Mouse (Mus musculus): Measurements from ENCODE around the gene Tomm5. TPM values are rescaled to one million over a fixed set of nuclear protein-coding genes. Genes with fewer than 3 reads are reported as not detected.

Gene Tomm5
- polyA plus RNA-seq, 1 experiment from 2014 or later, result 200 TPM

DNA sequence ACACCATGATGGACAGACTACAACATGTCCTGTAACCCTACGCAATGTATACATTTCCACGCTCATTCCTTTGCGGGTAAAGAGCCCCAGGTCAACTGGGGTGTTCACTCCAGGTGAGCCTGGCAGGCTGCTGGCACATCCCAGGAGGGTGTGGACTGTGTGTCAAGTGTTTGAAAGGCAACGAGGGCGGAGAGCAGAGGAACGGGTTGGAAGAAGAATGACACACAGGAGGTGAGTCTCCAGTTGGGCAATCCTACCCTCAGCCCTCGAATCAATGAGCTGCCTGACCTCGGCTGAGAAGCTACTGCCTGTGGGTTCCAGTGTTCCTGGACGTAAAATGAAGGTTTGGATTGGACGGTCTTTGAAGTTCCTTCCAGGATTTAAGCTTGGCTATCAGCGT, 13.4 kb upstream of the Tomm5 start:
- H3K27ac ChIP-seq (replicated peaks; ENCODE audit: low read depth, low read length), result no peak overlapping the region
- no peak for ATAC-seq (replicated peaks; ENCODE audit: insufficient number of reproducible peaks, low FRiP score, low TSS enrichment, low read depth)
- no peaks in the 10 kb centered on the region for H3K36me3 ChIP-seq (replicated peaks; ENCODE audit: control insufficient read depth, insufficient read depth, low read depth, low read length)
- H3K27me3 ChIP-seq (ENCODE audit: control insufficient read depth, insufficient read depth, low read length), result no peaks in the 10 kb centered on the region
- H3K4me2 ChIP-seq (ENCODE audit: low read depth, low read length), result no peak overlapping the region
- no peak overlapping the region for H3K9ac ChIP-seq (replicated peaks; ENCODE audit: low read length)
- WGBS, result 89% methylated on average over 11 of the region's 11 CpGs
- H3K9me3 ChIP-seq (replicated peaks; ENCODE audit: control insufficient read depth, low read length), result no peaks in the 10 kb centered on the region
- no peak overlapping the region for H3K4me3 ChIP-seq (ENCODE audit: low read depth, low read length)
- DNase-seq (ENCODE audit: low spot score), result no peak
- no peaks in the 10 kb centered on the region for H3K4me1 ChIP-seq (ENCODE audit: control insufficient read depth, insufficient read depth, low read length)

DNA sequence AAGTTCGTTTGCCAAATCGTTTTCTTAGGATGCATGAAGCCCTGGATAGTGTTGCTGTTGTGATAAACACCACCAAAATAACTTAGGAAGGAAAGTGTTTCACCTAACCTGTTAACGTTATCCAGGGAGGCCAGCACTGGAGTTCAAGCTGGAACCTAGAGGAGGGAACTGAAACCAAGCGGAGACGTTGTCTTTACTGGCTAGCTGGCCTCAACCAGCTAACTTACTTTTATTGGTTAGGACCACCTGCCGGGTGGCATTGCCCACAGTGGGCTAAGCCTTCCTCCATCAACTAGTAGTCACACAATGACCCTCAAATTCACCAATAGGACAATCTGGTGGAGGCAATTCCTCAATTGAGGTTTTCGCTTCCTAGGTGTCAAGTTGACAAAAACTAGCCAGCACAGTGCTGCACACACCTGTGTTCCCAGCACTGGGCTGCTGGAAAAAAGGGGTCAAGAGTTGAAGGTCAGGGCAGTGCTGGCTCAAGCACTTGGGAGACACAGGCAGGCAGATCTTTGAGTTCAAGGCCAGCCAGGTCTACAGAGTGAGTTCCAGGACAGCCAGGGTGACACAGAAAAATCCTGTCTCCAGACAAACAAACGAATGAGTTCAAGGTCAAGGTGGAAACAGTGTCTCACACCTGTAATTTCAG, 669 bp upstream of the Tomm5 start:
- Histone ChIP-seq H3K4me2 (ENCODE audit: low read depth, low read length) (no peak overlapping the region), H3K4me1 (ENCODE audit: control insufficient read depth, insufficient read depth, low read length) (no peaks in the 10 kb centered on the region), H3K27ac (replicated peaks; ENCODE audit: low read depth, low read length) (no peak overlapping the region), H3K9me3 (replicated peaks; ENCODE audit: control insufficient read depth, low read length) (no peaks in the 10 kb centered on the region), H3K27me3 (ENCODE audit: control insufficient read depth, insufficient read depth, low read length) (no peaks in the 10 kb centered on the region), H3K4me3 (ENCODE audit: low read depth, low read length) (no peak overlapping the region), H3K9ac (replicated peaks; ENCODE audit: low read length) (0 out of 2 replicates have a peak overlapping the region, but pooled peaks have one; percentile 18), H3K36me3 (replicated peaks; ENCODE audit: control insufficient read depth, insufficient read depth, low read depth, low read length) (no peaks in the 10 kb centered on the region)
- ATAC-seq (replicated peaks; ENCODE audit: insufficient number of reproducible peaks, low FRiP score, low TSS enrichment, low read depth) (no peak), DNase-seq (ENCODE audit: low spot score) (no peak)
- 69% methylated on average over 8 of the region's 8 CpGs for WGBS

DNA sequence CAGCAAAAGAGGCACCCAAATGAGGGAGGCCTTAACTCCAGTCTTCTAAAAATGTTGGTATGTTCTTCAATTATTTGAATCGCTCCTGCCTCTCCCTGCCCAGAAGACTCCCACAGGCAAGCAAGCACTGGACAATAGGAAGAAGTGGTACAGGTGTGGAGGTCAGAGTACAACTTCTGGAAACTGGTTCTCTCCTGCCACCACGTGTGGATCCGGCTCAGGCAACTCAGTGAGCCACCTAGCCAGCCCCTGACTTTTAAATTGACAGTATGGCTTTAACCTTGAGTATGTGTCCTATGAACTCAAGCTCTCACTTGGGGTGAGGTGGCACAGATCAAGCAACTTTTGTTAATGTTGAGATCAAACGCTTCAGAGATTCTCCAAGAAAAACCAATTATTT, 848 bp downstream of the Tomm5 start:
- 8% methylated on average over 4 of the region's 4 CpGs for WGBS
- H3K9me3 ChIP-seq (replicated peaks; ENCODE audit: control insufficient read depth, low read length), result no peaks in the 10 kb centered on the region
- H3K4me3 ChIP-seq (ENCODE audit: low read depth, low read length), result peak overlapping the region; percentile 68
- no peaks in the 10 kb centered on the region for H3K27me3 ChIP-seq (ENCODE audit: control insufficient read depth, insufficient read depth, low read length)
- peak overlapping the region; percentile 59 for H3K4me2 ChIP-seq (ENCODE audit: low read depth, low read length)
- no peaks in the 10 kb centered on the region for H3K36me3 ChIP-seq (replicated peaks; ENCODE audit: control insufficient read depth, insufficient read depth, low read depth, low read length)
- H3K4me1 ChIP-seq (ENCODE audit: control insufficient read depth, insufficient read depth, low read length), result no peaks in the 10 kb centered on the region
- DNase-seq (ENCODE audit: low spot score) (no peak), ATAC-seq (replicated peaks; ENCODE audit: insufficient number of reproducible peaks, low FRiP score, low TSS enrichment, low read depth) (no peak)
- H3K9ac ChIP-seq (replicated peaks; ENCODE audit: low read length), result peak overlapping the region; percentile 74
- no peak overlapping the region for H3K27ac ChIP-seq (replicated peaks; ENCODE audit: low read depth, low read length)

DNA sequence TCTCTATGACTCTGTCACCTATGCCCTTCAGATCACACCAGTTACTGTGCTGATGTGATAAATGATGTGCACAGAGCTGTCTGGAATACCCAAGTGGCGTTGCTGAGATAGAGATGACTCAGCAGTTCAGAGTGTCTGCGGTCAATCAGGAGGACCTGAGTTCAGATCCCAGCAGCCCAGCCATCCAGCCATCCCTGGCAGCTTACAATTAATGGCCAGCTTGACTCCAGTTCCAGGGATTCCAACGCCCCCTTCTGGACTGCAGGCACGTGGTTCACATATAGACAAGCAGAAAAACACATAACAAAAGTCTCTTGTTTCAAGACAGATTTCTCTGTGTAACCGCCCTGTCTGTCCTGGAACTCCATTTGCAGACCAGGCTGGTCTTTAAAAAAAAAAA, 1.5 kb downstream of the Tomm5 start:
- H3K4me2 ChIP-seq (ENCODE audit: low read depth, low read length), result no peak overlapping the region
- ATAC-seq (replicated peaks; ENCODE audit: insufficient number of reproducible peaks, low FRiP score, low TSS enrichment, low read depth) (no peak), DNase-seq (ENCODE audit: low spot score) (no peak)
- H3K9me3 ChIP-seq (replicated peaks; ENCODE audit: control insufficient read depth, low read length), result no peaks in the 10 kb centered on the region
- no peaks in the 10 kb centered on the region for H3K4me1 ChIP-seq (ENCODE audit: control insufficient read depth, insufficient read depth, low read length)
- 64% methylated on average over 5 of the region's 5 CpGs for WGBS
- H3K36me3 ChIP-seq (replicated peaks; ENCODE audit: control insufficient read depth, insufficient read depth, low read depth, low read length), result no peaks in the 10 kb centered on the region
- H3K27me3 ChIP-seq (ENCODE audit: control insufficient read depth, insufficient read depth, low read length), result no peaks in the 10 kb centered on the region
- no peak overlapping the region for H3K27ac ChIP-seq (replicated peaks; ENCODE audit: low read depth, low read length)
- no peak overlapping the region for H3K4me3 ChIP-seq (ENCODE audit: low read depth, low read length)
- no peak overlapping the region for H3K9ac ChIP-seq (replicated peaks; ENCODE audit: low read length)

DNA sequence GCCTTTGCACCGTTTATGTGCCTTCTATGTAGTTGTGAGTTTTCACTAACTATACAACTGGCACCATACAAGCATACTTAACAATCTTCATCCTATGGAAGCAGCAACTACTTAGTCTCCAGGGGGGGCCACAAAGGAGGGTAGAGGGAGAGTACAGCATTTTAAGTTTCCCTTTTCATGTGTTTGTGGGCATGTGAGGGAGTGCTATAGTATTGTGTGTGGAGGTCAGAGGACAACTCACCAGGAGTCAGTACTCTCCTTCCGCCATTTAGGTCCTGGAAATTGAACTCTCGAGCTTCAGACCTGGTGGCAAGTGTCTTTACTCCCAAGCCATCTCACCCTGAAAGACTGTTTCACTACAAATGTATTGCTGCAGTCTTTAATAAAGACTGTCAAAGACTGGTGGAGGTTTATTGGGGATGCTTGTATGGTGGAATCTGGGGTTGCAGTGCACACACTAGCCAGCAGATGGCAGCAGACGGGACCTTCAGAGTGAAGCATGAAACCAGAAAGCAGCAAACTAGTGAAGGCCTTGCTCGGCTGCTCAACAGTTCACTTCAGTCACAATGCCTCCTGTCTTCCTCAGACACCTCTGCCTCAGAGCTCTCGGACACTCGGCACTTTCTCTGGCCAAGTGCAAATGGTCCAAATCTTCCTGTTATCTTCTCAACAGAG, 10.6 kb downstream of the Tomm5 start:
- no peak overlapping the region for H3K4me2 ChIP-seq (ENCODE audit: low read depth, low read length)
- H3K9ac ChIP-seq (replicated peaks; ENCODE audit: low read length), result no peak overlapping the region
- ATAC-seq (replicated peaks; ENCODE audit: insufficient number of reproducible peaks, low FRiP score, low TSS enrichment, low read depth) (no peak), DNase-seq (ENCODE audit: low spot score) (peak; percentile 85)
- no peak overlapping the region for H3K4me3 ChIP-seq (ENCODE audit: low read depth, low read length)
- WGBS, result 23% methylated on average over 7 of the region's 7 CpGs
- no peaks in the 10 kb centered on the region for H3K36me3 ChIP-seq (replicated peaks; ENCODE audit: control insufficient read depth, insufficient read depth, low read depth, low read length)
- H3K27me3 ChIP-seq (ENCODE audit: control insufficient read depth, insufficient read depth, low read length), result no peaks in the 10 kb centered on the region
- no peaks in the 10 kb centered on the region for H3K4me1 ChIP-seq (ENCODE audit: control insufficient read depth, insufficient read depth, low read length)
- H3K9me3 ChIP-seq (replicated peaks; ENCODE audit: control insufficient read depth, low read length), result no peaks in the 10 kb centered on the region
- no peak overlapping the region for H3K27ac ChIP-seq (replicated peaks; ENCODE audit: low read depth, low read length)

DNA sequence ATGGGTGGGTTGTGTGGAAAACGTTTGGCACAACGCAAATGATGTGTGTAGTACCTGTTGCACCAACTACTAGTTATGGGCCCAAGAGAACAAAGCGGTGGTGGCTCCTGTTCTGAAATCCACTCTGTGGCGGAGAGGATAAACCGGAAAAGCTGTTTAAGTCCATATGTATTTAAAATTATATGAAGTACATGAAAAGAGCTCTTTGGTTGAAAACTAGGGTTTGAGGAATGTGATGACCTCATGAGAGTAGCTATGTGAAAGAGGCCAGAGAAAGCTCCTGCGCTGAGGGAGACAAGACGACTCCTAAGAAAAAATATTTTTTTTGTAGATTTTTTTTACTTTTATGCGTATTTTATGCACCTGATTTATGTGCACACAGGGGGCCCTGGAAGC, 23.0 kb downstream of the Tomm5 start:
- Histone ChIP-seq H3K36me3 (replicated peaks; ENCODE audit: control insufficient read depth, insufficient read depth, low read depth, low read length) (no peaks in the 10 kb centered on the region), H3K9me3 (replicated peaks; ENCODE audit: control insufficient read depth, low read length) (no peaks in the 10 kb centered on the region), H3K27ac (replicated peaks; ENCODE audit: low read depth, low read length) (no peak overlapping the region), H3K4me3 (ENCODE audit: low read depth, low read length) (peak overlapping the region; percentile 89; the same call in 1 of the 2 replicates), H3K27me3 (ENCODE audit: control insufficient read depth, insufficient read depth, low read length) (no peaks in the 10 kb centered on the region), H3K4me1 (ENCODE audit: control insufficient read depth, insufficient read depth, low read length) (no peaks in the 10 kb centered on the region), H3K9ac (replicated peaks; ENCODE audit: low read length) (0 out of 2 replicates have a peak overlapping the region, but pooled peaks have one; percentile 19), H3K4me2 (ENCODE audit: low read depth, low read length) (peak overlapping the region; percentile 65)
- WGBS, result 44% methylated on average over 8 of the region's 8 CpGs
- no peak for DNase-seq (ENCODE audit: low spot score)
- no peak for ATAC-seq (replicated peaks; ENCODE audit: insufficient number of reproducible peaks, low FRiP score, low TSS enrichment, low read depth)

DNA sequence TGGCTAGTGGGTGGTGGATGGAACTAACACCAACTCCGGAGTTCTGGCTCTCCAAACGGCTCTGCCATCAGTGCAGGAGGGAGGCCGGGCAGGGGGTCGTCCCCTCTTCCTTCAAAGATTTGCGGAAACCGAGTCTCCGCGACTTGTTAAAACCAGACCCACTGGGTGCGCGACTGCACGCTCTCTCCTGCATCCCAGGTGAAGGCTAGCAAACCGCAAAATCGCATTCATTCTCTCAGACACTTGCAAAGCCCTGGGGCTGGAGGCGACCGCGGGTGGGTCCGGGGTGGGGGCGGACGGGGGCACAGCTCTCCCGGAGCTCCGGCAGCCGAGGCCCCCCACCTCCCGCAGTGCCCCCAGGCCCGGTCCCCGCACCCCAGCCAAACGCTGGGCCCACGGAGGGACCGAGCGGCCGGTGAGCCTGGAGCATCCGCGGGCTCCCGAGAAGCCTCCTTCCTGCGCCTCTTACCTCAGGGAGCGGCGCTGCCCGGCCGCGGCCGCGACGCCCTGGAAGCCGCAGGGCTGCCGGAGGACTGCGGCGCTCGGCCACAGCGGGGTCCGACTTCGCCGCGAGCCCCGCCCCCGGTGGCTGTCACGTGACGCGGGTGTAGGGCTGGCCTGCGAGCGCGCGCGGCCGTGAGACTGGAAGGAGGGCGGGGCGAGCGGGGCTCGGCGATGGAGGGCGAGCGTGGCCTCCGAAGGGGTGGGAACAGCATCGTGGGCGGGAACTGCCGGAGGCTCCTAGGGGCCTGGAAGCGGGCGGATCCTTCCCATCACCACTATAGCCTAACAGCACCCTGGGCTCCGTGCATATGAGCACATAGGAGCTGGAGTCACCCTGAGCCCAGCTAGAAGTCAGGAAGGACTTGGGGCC, 23.7 kb downstream of the Tomm5 start, which contains the start of gene Fbxo10:
Fbxo10 (minus strand) TSS at position 584 of the 874 bp plus-strand sequence.
- WGBS, result under 1% methylated on average over 68 of the region's 77 CpGs
- Histone ChIP-seq H3K36me3 (replicated peaks; ENCODE audit: control insufficient read depth, insufficient read depth, low read depth, low read length) (no peaks in the 10 kb centered on the region), H3K27me3 (ENCODE audit: control insufficient read depth, insufficient read depth, low read length) (no peaks in the 10 kb centered on the region), H3K9ac (replicated peaks; ENCODE audit: low read length) (peak within 1 kb of the TSS; percentile 93), H3K27ac (replicated peaks; ENCODE audit: low read depth, low read length) (peak within 1 kb of the TSS; percentile 70), H3K9me3 (replicated peaks; ENCODE audit: control insufficient read depth, low read length) (no peaks in the 10 kb centered on the region), H3K4me3 (ENCODE audit: low read depth, low read length) (peak within 1 kb of the TSS; percentile 89), H3K4me1 (ENCODE audit: control insufficient read depth, insufficient read depth, low read length) (no peaks in the 10 kb centered on the region), H3K4me2 (ENCODE audit: low read depth, low read length) (peak within 1 kb of the TSS; percentile 65)
- ATAC-seq (replicated peaks; ENCODE audit: insufficient number of reproducible peaks, low FRiP score, low TSS enrichment, low read depth) (peak; percentile 93), DNase-seq (ENCODE audit: low spot score) (peak; percentile 95)

All from embryonic facial prominence, embryonic 11.5 days (tissue).